Mouse (Mus musculus) adrenal gland, postnatal 14 days (tissue): ENCODE data around the gene Cd4. TPM values are rescaled to one million over a fixed set of nuclear protein-coding genes. Genes with fewer than 3 reads are reported as not detected.
"Not testable (repeated sequence)": the region's sequence is repeated elsewhere in the genome, so short reads cannot be mapped to it uniquely, and the experiment has no call there.

Experiments used
- DNase-seq: peaks from one replicate; pipeline ENCODE4 v3.0.0; 2021; ENCODE audit warnings: mixed read lengths
- total RNA-seq: library from RNA; stranded (reverse); gene quantifications from 2 replicates; pipeline ENCODE4 v1.2.3, GENCODE M21; 2021

Gene Cd4
- total RNA-seq, 1 experiment from 2014 or later, result 1.4 TPM

- DNase-seq, result no peak
Observed at GRCm38 (mm10) chr6:124850535-124850934, 37.5 kb downstream of the Cd4 start.

- peak; percentile 94 for DNase-seq
Observed at GRCm38 (mm10) chr6:124847305-124847704, 40.7 kb downstream of the Cd4 start.

- DNase-seq, result peak; percentile 52
Observed at GRCm38 (mm10) chr6:124840241-124841167, 47.5 kb downstream of the Cd4 start, which contains the start of gene Gnb3. Gene Gnb3, minus strand, starts transcription at chr6:124840275.

- peak; percentile 79 for DNase-seq
Observed at GRCm38 (mm10) chr6:124839805-124840204, 48.2 kb downstream of the Cd4 start.

- no peak for DNase-seq
Observed at GRCm38 (mm10) chr6:124836411-124836810, 51.6 kb downstream of the Cd4 start.

GRCm38 (mm10) chr6:124835531-124835930 is 52.5 kb downstream of the Cd4 start:
- DNase-seq, result no peak

GRCm38 (mm10) chr6:124834512-124835081 is 53.4 kb downstream of the Cd4 start:
- DNase-seq, result no peak

GRCm38 (mm10) chr6:124831649-124832048 is 56.4 kb downstream of the Cd4 start:
- DNase-seq, result no peak

GRCm38 (mm10) chr6:124831199-124831598 is 56.8 kb downstream of the Cd4 start:
- DNase-seq, result not testable (repeated sequence)

GRCm38 (mm10) chr6:124829799-124830700 is 58.0 kb downstream of the Cd4 start:
- DNase-seq, result peak; percentile 95

GRCm38 (mm10) chr6:124828868-124829798 is 58.9 kb downstream of the Cd4 start, which contains the start of the genes Usp5 and Cdca3:
Gene Usp5, minus strand, starts transcription at chr6:124829484.
Gene Cdca3, plus strand, starts transcription at chr6:124829547.
- DNase-seq, result peak; percentile 99

GRCm38 (mm10) chr6:124828101-124828592 is 59.9 kb downstream of the Cd4 start:
- DNase-seq, result peak; percentile 77

GRCm38 (mm10) chr6:124822049-124822448 is 66.0 kb downstream of the Cd4 start:
- no peak for DNase-seq

- DNase-seq, result no peak
Observed at GRCm38 (mm10) chr6:124820891-124821290, 67.1 kb downstream of the Cd4 start.

- DNase-seq, result no peak
Observed at GRCm38 (mm10) chr6:124817971-124818370, 70.0 kb downstream of the Cd4 start.

GRCm38 (mm10) chr6:124817563-124817962 is 70.5 kb downstream of the Cd4 start:
- DNase-seq, result no peak

- no peak for DNase-seq
Observed at GRCm38 (mm10) chr6:124817125-124817524, 70.9 kb downstream of the Cd4 start.

- DNase-seq, result no peak
Observed at GRCm38 (mm10) chr6:124816611-124817010, 71.4 kb downstream of the Cd4 start.

GRCm38 (mm10) chr6:124814858-124815774 is 72.9 kb downstream of the Cd4 start:
- DNase-seq, result no peak
